In genomic region chr11:86839716-86840447, GRCm38 (mm10) we compare ENCODE assay signal across 9 mouse cellular contexts. TPM values are rescaled to one million over a fixed set of nuclear protein-coding genes. Genes with fewer than 3 reads are reported as not detected.
DNase-seq lines count a peak whose midpoint lies in the region; ATAC-seq and TF ChIP-seq lines count a peak whose summit lies in the region.
"Had no signal": no experiment of that assay in that cellular context is flagged by ENCODE, and none has a peak within 500 bp of the region (broad histone marks: within the 10 kb centered on the region; RNA-seq: fewer than 3 reads in every experiment).

No protein-coding gene starts in this region.

- TF ChIP-seq POLR2A in ES-Bruce4 (IDR thresholded peaks at IDR 0.05; ENCODE audit: insufficient read depth, low read length): no peak

- no peak for ATAC-seq in hindbrain, postnatal 0 days
- ATAC-seq in heart, embryonic 12.5 days (ENCODE audit: insufficient number of reproducible peaks, low FRiP score): no peak; the same call in 1 of the 2 replicates
- ATAC-seq in midbrain, embryonic 14.5 days (ENCODE audit: low FRiP score, low TSS enrichment): no peak; the same call in 1 of the 2 replicates

- no peak overlapping the region for H3K4me3 ChIP-seq in hindbrain, embryonic 10.5 days
- H3K4me3 ChIP-seq in hindbrain, postnatal 0 days (ENCODE audit: low read length): no peak overlapping the region
- H3K4me3 ChIP-seq in ES-Bruce4 (ENCODE audit: low read depth, low read length): no peak overlapping the region
- H3K4me3 ChIP-seq in heart, embryonic 12.5 days: no peak overlapping the region
- no peak overlapping the region for H3K4me3 ChIP-seq in midbrain, embryonic 14.5 days (replicated peaks; ENCODE audit: low read depth, low read length)

- no peak for TF ChIP-seq EP300 in ES-Bruce4 (IDR thresholded peaks at IDR 0.05; ENCODE audit: insufficient read depth, low read depth, low read length)

- peak; percentile 51 for DNase-seq in hindbrain, embryonic 10.5 days (ENCODE audit: low spot score)
- DNase-seq in hindbrain, postnatal 0 days (ENCODE audit: low spot score): no peak
- DNase-seq in midbrain, embryonic 14.5 days: peak; percentile 39
- no peak for DNase-seq in thymus, postnatal 14 days
- no peak for DNase-seq in urinary bladder, postnatal 25 days (ENCODE audit: low spot score)
- DNase-seq in liver: no peak
- DNase-seq: cerebellum, adult 11-12 months had no signal

- peak overlapping the region; percentile 82 for H3K27ac ChIP-seq in hindbrain, embryonic 10.5 days
- no peak overlapping the region for H3K27ac ChIP-seq in hindbrain, postnatal 0 days
- peak overlapping the region; percentile 53; the same call in 1 of the 2 replicates for H3K27ac ChIP-seq in ES-Bruce4 (ENCODE audit: insufficient read depth, low read length)
- peak overlapping the region; percentile 89 for H3K27ac ChIP-seq in heart, embryonic 12.5 days (ENCODE audit: poor library complexity, severe bottlenecking)
- H3K27ac ChIP-seq in midbrain, embryonic 14.5 days (replicated peaks; ENCODE audit: low read depth, low read length): peak overlapping the region; percentile 0

- no peaks in the 10 kb centered on the region for H3K36me3 ChIP-seq in hindbrain, embryonic 10.5 days
- no peaks in the 10 kb centered on the region for H3K36me3 ChIP-seq in hindbrain, postnatal 0 days (ENCODE audit: insufficient read depth, low read length)
- no peaks in the 10 kb centered on the region for H3K36me3 ChIP-seq in ES-Bruce4 (ENCODE audit: control insufficient read depth, insufficient read depth, low read length, poor library complexity, severe bottlenecking)
- no peaks in the 10 kb centered on the region for H3K36me3 ChIP-seq in heart, embryonic 12.5 days
- H3K36me3 ChIP-seq in midbrain, embryonic 14.5 days (ENCODE audit: control insufficient read depth, insufficient read depth, low read length): no peaks in the 10 kb centered on the region

- no peak for TF ChIP-seq CTCF in hindbrain, postnatal 0 days (IDR thresholded peaks at IDR 0.05; ENCODE audit: low read depth)
- TF ChIP-seq CTCF in ES-Bruce4 (IDR thresholded peaks at IDR 0.05; ENCODE audit: low read depth, low read length): no peak

- peaks cover 30% of the 10 kb centered on the region for H3K4me1 ChIP-seq in hindbrain, embryonic 10.5 days (replicated peaks)
- no peaks in the 10 kb centered on the region for H3K4me1 ChIP-seq in hindbrain, postnatal 0 days (ENCODE audit: insufficient read depth, low read length)
- H3K4me1 ChIP-seq in ES-Bruce4 (ENCODE audit: control insufficient read depth, insufficient read depth, low read length): peaks cover 6% of the 10 kb centered on the region
- peaks cover 29% of the 10 kb centered on the region for H3K4me1 ChIP-seq in heart, embryonic 12.5 days (replicated peaks)
- peaks cover 17% of the 10 kb centered on the region for H3K4me1 ChIP-seq in midbrain, embryonic 14.5 days (ENCODE audit: control insufficient read depth, insufficient read depth, low read length)

- H3K9me3 ChIP-seq in hindbrain, embryonic 10.5 days: no peaks in the 10 kb centered on the region
- H3K9me3 ChIP-seq in hindbrain, postnatal 0 days (ENCODE audit: low read length): no peaks in the 10 kb centered on the region
- H3K9me3 ChIP-seq in ES-Bruce4 (replicated peaks; ENCODE audit: control insufficient read depth, insufficient read depth, low read length, poor library complexity, severe bottlenecking): peaks cover 7% of the 10 kb centered on the region; the same call in 1 of the 2 replicates
- no peaks in the 10 kb centered on the region for H3K9me3 ChIP-seq in heart, embryonic 12.5 days (replicated peaks)
- no peaks in the 10 kb centered on the region for H3K9me3 ChIP-seq in midbrain, embryonic 14.5 days (ENCODE audit: control insufficient read depth, low read length)

- 41% methylated on average over 7 of the region's 7 CpGs for WGBS in hindbrain, embryonic 10.5 days
- WGBS in hindbrain, postnatal 0 days: 22% methylated on average over 7 of the region's 7 CpGs
- 53% methylated on average over 7 of the region's 7 CpGs for WGBS in heart, embryonic 12.5 days
- 7% methylated on average over 7 of the region's 7 CpGs for WGBS in midbrain, embryonic 14.5 days

- no peaks in the 10 kb centered on the region for H3K27me3 ChIP-seq in hindbrain, embryonic 10.5 days (ENCODE audit: insufficient read depth, poor library complexity, severe bottlenecking)
- H3K27me3 ChIP-seq in hindbrain, postnatal 0 days (ENCODE audit: insufficient read depth, low read length): no peaks in the 10 kb centered on the region
- H3K27me3 ChIP-seq in ES-Bruce4 (ENCODE audit: control insufficient read depth, insufficient read depth, low read length, poor library complexity, severe bottlenecking): no peaks in the 10 kb centered on the region
- H3K27me3 ChIP-seq in heart, embryonic 12.5 days (replicated peaks): no peaks in the 10 kb centered on the region
- no peaks in the 10 kb centered on the region for H3K27me3 ChIP-seq in midbrain, embryonic 14.5 days (ENCODE audit: control insufficient read depth, insufficient read depth, low read length)

- H3K9ac ChIP-seq in hindbrain, postnatal 0 days (replicated peaks; ENCODE audit: low read length): no peak overlapping the region
- H3K9ac ChIP-seq in ES-Bruce4 (ENCODE audit: low read depth, poor library complexity, severe bottlenecking): no peak overlapping the region
- H3K9ac ChIP-seq in heart, embryonic 12.5 days: no peak overlapping the region
- H3K9ac ChIP-seq in midbrain, embryonic 14.5 days (replicated peaks; ENCODE audit: low read length): no peak overlapping the region

- no peak overlapping the region for H3K4me2 ChIP-seq in hindbrain, postnatal 0 days (ENCODE audit: low read depth, low read length)
- no peak overlapping the region for H3K4me2 ChIP-seq in heart, embryonic 12.5 days
- no peak overlapping the region for H3K4me2 ChIP-seq in midbrain, embryonic 14.5 days (ENCODE audit: low read length)

RNA-seq across cellular contexts. Expression of gene Dhx40, which starts 32.3 kb away (rescaled TPM):
- polyA plus RNA-seq in hindbrain, embryonic 10.5 days (2016; fragmentation: Nextera tagmentation; extraction: Ambion mirVana): 34.1 and 37.8 TPM in 2 replicates
- total RNA-seq in hindbrain, postnatal 0 days (2014; rRNA removed): 9.8 and 12.0 TPM in 2 replicates
- 12.5 and 12.6 TPM in 2 replicates for polyA plus RNA-seq in hindbrain, postnatal 0 days (2015; fragmentation: Nextera tagmentation; extraction: Ambion mirVana)
- polyA plus RNA-seq in ES-Bruce4 (2011; ENCODE audit: insufficient read depth, insufficient read length, low read depth, missing spikeins): 48.3 and 51.5 TPM in 2 replicates
- 16.3 and 16.5 TPM in 2 replicates for polyA plus RNA-seq in heart, embryonic 12.5 days (2016; fragmentation: Nextera tagmentation; extraction: Ambion mirVana)
- 18.9 and 31.6 TPM in 2 replicates for polyA plus RNA-seq in midbrain, embryonic 14.5 days (2014; fragmentation: Nextera tagmentation; extraction: Ambion mirVana)

Comparison
In these comparisons a context has a peak if more than half of its experiments do, and no peak if none do; other contexts are left out.
1. DNase-seq: peak in hindbrain, embryonic 10.5 days (single experiment) and midbrain, embryonic 14.5 days (single experiment); none in hindbrain, postnatal 0 days (single experiment), thymus, postnatal 14 days (single experiment), urinary bladder, postnatal 25 days (single experiment) and liver (single experiment).